Mouse (Mus musculus): ENCODE measurements around the gene Hdac6.
"Not testable (repeated sequence)": the region's sequence is repeated elsewhere in the genome, so short reads cannot be mapped to it uniquely, and the experiment has no call there.

Gene Hdac6

GRCm38 (mm10) chrX:7919601-7920383 lies 27.9 kb downstream of the Hdac6 start, which contains the start of gene Pcsk1n:
Gene Pcsk1n, plus strand, starts transcription at chrX:7919822.
- DNase-seq: no peak

GRCm38 (mm10) chrX:7917960-7918359 lies 29.7 kb downstream of the Hdac6 start:
- peak; percentile 13 for DNase-seq

GRCm38 (mm10) chrX:7915669-7916068 lies 32.0 kb downstream of the Hdac6 start:
- peak; percentile 49 for DNase-seq

- DNase-seq: no peak
Observed at GRCm38 (mm10) chrX:7910473-7910872, 37.2 kb downstream of the Hdac6 start.

GRCm38 (mm10) chrX:7909242-7909641 lies 38.4 kb downstream of the Hdac6 start, which contains the start of gene Gm10490:
Gene Gm10490, plus strand, starts transcription at chrX:7909542.
- DNase-seq: not testable (repeated sequence)

- no peak for DNase-seq
Observed at GRCm38 (mm10) chrX:7907735-7908134, 40.0 kb downstream of the Hdac6 start, which contains the start of gene Gm10491. Gene Gm10491, minus strand, starts transcription at chrX:7907835.

GRCm38 (mm10) chrX:7904441-7904840 lies 43.2 kb downstream of the Hdac6 start:
- no peak for DNase-seq

GRCm38 (mm10) chrX:7898880-7899874 lies 48.5 kb downstream of the Hdac6 start, which contains the start of the genes Pqbp1 and Timm17b:
Gene Pqbp1, minus strand, starts transcription at chrX:7899269.
Gene Timm17b, plus strand, starts transcription at chrX:7899357.
- peak; percentile 85 for DNase-seq

- peak; percentile 29 for DNase-seq
Observed at GRCm38 (mm10) chrX:7898211-7898610, 49.5 kb downstream of the Hdac6 start.

GRCm38 (mm10) chrX:7883841-7884567 lies 63.7 kb downstream of the Hdac6 start, which contains the start of gene Slc35a2:
Gene Slc35a2, plus strand, starts transcription at chrX:7884028.
- DNase-seq: peak; percentile 79

All from thymus, postnatal 4 days (tissue).